Mouse (Mus musculus) embryonic facial prominence, embryonic 11.5 days (tissue): Measurements from ENCODE around the gene Adcy9. TPM values are rescaled to one million over a fixed set of nuclear protein-coding genes. Genes with fewer than 3 reads are reported as not detected.
"Not testable (repeated sequence)": the region's sequence is repeated elsewhere in the genome, so short reads cannot be mapped to it uniquely, and the experiment has no call there.

ENCODE experiments used
- ATAC-seq: fragments of 200-750 bp; cut with Nextera tagmentation; replicated peaks from 2 replicates; pipeline ENCODE4 v1.8.0; 2017; ENCODE audit warnings: low read depth; ENCODE audit not compliant: insufficient number of reproducible peaks, low FRiP score, low TSS enrichment
- DNase-seq: peaks from one replicate; pipeline ENCODE4 v3.0.0-alpha.2; 2015; ENCODE audit warnings: low spot score
- H3K27ac ChIP-seq: fragments of 300-500 bp; sonication (generic); replicated peaks from 2 replicates; pipeline ENCODE4 v1.5.1; 2014; ENCODE audit warnings: mild to moderate bottlenecking, low read depth, low read length, control low read depth
- H3K27me3 ChIP-seq: fragments of 300-500 bp; sonication (generic); 2 replicates; pipeline ENCODE4 v1.6.1; 2014; ENCODE audit warnings: mild to moderate bottlenecking, low read length, moderate library complexity, mixed read lengths; ENCODE audit not compliant: control insufficient read depth, insufficient read depth
- H3K36me3 ChIP-seq: fragments of 300-500 bp; sonication (generic); replicated peaks from 2 replicates; pipeline ENCODE4 v1.6.1; 2014; ENCODE audit warnings: low read depth, mild to moderate bottlenecking, low read length, moderate library complexity, mixed read lengths; ENCODE audit not compliant: control insufficient read depth, insufficient read depth
- H3K4me1 ChIP-seq: fragments of 300-500 bp; sonication (generic); 2 replicates; pipeline ENCODE4 v1.6.1; 2014; ENCODE audit warnings: low read length, mixed read lengths; ENCODE audit not compliant: control insufficient read depth, insufficient read depth
- H3K4me2 ChIP-seq: fragments of 300-500 bp; sonication (generic); 2 replicates; pipeline ENCODE4 v1.6.1; 2014; ENCODE audit warnings: low read depth, mild to moderate bottlenecking, control low read depth, low read length, moderate library complexity
- H3K4me3 ChIP-seq: fragments of 300-500 bp; sonication (generic); 2 replicates; pipeline ENCODE4 v1.5.1; 2014; ENCODE audit warnings: low read depth, low read length, control low read depth
- H3K9ac ChIP-seq: fragments of 300-500 bp; sonication (generic); replicated peaks from 2 replicates; pipeline ENCODE4 v1.6.1; 2014; ENCODE audit warnings: mild to moderate bottlenecking, control low read depth, low read length
- H3K9me3 ChIP-seq: fragments of 300-500 bp; sonication (generic); replicated peaks from 2 replicates; pipeline ENCODE4 v1.6.1; 2016; ENCODE audit warnings: mild to moderate bottlenecking, low read length, inconsistent platforms, mixed read lengths; ENCODE audit not compliant: control insufficient read depth
- WGBS: fragments of 180-500 bp; shearing (Covaris S2); extraction: QIAGEN DNeasy Blood & Tissue Kit; methylation state at CpG from one replicate; pipeline ENCODE4 v1.1.7; 2014; 5-methylcytosine and 5-hydroxymethylcytosine counted together
- polyA plus RNA-seq: library from polyadenylated mRNA; unstranded; fragments of >200 nt; fragmentation: Nextera tagmentation; extraction: Ambion mirVana; gene quantifications from 2 replicates; pipeline ENCODE4 v1.2.1, GENCODE M21; 2014

The Adcy9 gene
- polyA plus RNA-seq, 1 experiment from 2014 or later, result 0.67 TPM

DNA sequence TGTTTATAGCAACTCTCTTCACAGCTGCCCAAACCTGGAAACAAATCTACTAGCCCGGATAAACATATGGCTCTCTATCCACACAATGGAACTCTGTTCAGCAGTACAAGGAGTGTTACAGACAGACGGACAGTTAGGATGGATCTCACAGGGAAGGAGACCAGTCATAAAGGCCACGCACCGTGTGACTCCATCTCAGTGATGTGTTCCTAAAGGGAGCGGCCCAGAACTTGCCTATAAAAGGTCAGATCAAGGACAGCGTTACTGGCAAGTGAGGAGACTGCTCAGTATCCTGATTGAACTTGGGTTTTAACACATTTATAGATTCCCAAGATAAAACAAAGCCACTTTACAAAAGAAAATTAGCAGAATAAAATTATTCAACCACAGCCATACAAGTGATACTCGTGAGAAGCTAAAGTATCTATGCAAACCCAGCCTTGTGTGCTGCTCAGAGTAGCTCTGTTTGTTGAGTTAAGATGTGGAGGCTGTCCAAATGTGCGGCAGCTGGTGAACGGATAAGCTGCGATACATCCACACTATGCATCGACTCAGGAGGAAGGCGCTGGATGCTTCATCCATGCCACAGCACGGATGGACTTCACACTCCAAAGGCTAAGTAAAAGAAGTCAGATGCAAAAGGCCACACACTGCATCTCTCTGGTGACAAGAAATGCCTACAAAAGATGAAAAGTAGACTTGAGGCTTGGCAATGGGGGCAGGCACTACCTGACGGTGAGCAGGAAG, 78.8 kb downstream of the Adcy9 start:
- no peak for DNase-seq
- H3K9ac ChIP-seq, result no peak overlapping the region
- H3K27me3 ChIP-seq, result no peaks in the 10 kb centered on the region
- H3K27ac ChIP-seq, result no peak overlapping the region
- no peak overlapping the region for H3K4me3 ChIP-seq
- no peaks in the 10 kb centered on the region for H3K36me3 ChIP-seq
- no peaks in the 10 kb centered on the region for H3K4me1 ChIP-seq
- 83% methylated on average over 14 of the region's 14 CpGs for WGBS
- no peak for ATAC-seq
- H3K4me2 ChIP-seq, result no peak overlapping the region
- no peaks in the 10 kb centered on the region for H3K9me3 ChIP-seq

DNA sequence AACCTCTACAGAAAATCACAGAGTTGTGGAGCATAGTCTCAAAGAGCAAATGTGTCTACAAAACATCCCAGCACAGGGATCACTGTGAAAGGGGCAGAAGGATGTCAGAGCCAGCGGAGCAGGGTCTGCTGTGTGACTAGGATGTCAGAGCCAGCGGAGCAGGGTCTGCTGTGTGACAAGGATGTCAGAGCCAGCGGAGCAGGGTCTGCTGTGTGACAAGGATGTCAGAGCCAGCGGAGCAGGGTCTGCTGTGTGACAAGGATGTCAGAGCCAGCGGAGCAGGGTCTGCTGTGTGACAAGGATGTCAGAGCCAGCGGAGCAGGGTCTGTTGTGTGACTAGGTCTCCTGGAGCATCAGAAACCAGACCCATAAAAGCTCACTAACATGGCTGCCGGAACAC, 81.1 kb downstream of the Adcy9 start:
- not testable (repeated sequence) for H3K36me3 ChIP-seq, H3K27me3 ChIP-seq, H3K9me3 ChIP-seq, DNase-seq, H3K4me2 ChIP-seq, ATAC-seq, H3K9ac ChIP-seq, H3K4me1 ChIP-seq, H3K4me3 ChIP-seq, H3K27ac ChIP-seq
- 89% methylated on average over 6 of the region's 7 CpGs for WGBS

GRCm38 (mm10) chr16:4337269-4337668, 83.0 kb downstream of the Adcy9 start:
- H3K27me3 ChIP-seq, result no peaks in the 10 kb centered on the region
- H3K4me2 ChIP-seq, result no peak overlapping the region
- H3K9ac ChIP-seq, result no peak overlapping the region
- H3K36me3 ChIP-seq, result no peaks in the 10 kb centered on the region
- WGBS, result 76% methylated on average over 4 of the region's 4 CpGs
- H3K27ac ChIP-seq, result no peak overlapping the region
- DNase-seq (no peak), ATAC-seq (no peak)
- H3K4me1 ChIP-seq, result no peaks in the 10 kb centered on the region
- H3K9me3 ChIP-seq, result no peaks in the 10 kb centered on the region
- H3K4me3 ChIP-seq, result no peak overlapping the region

DNA sequence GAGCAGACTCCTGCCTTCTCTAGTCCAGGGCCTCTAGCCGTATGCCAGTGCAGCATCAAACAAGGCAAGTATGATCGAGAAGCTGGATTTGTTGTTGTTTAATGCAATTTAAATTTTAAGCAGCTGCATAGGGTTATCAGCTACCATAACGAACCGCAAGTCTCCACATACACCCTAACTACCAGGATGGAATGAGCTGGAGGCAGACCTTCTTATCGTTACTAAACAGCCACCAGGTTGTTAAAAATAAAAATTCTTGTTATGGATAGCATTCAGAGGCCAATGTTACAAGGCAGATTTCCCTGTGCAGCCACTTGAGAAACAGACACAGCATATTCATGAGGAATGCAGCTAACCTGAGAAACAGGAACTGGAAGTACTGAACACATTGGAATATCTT, 86.5 kb downstream of the Adcy9 start:
- no peaks in the 10 kb centered on the region for H3K9me3 ChIP-seq
- no peaks in the 10 kb centered on the region for H3K4me1 ChIP-seq
- H3K9ac ChIP-seq, result no peak overlapping the region
- no peaks in the 10 kb centered on the region for H3K36me3 ChIP-seq
- no peak overlapping the region for H3K4me2 ChIP-seq
- no peaks in the 10 kb centered on the region for H3K27me3 ChIP-seq
- DNase-seq, result no peak
- H3K27ac ChIP-seq, result no peak overlapping the region
- WGBS, result 85% methylated on average over 5 of the region's 5 CpGs
- no peak overlapping the region for H3K4me3 ChIP-seq
- no peak for ATAC-seq

DNA sequence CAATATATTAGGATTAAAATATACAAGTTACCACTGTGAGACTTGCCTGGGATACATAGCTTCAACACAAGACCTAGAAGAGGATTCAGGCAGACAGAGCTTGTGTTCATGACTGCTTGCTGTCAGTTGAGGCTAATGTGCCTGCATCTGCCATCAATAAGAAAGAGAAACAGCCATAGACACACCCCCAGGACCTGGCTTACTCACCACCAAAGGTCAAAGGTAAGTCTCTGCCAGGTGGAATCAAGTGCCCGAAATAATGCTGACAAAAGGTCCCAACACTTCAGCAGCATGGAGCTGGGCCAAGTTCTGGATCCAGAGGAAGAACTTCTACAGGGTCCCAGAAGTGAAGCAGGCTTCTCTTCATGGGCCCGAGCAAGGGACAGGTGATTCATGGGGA, 86.9 kb downstream of the Adcy9 start:
- H3K4me3 ChIP-seq, result no peak overlapping the region
- H3K4me1 ChIP-seq, result no peaks in the 10 kb centered on the region
- DNase-seq, result no peak
- ATAC-seq, result no peak
- no peaks in the 10 kb centered on the region for H3K36me3 ChIP-seq
- H3K9me3 ChIP-seq, result no peaks in the 10 kb centered on the region
- H3K9ac ChIP-seq, result no peak overlapping the region
- 82% methylated on average over 2 of the region's 2 CpGs for WGBS
- no peaks in the 10 kb centered on the region for H3K27me3 ChIP-seq
- H3K4me2 ChIP-seq, result no peak overlapping the region
- no peak overlapping the region for H3K27ac ChIP-seq

DNA sequence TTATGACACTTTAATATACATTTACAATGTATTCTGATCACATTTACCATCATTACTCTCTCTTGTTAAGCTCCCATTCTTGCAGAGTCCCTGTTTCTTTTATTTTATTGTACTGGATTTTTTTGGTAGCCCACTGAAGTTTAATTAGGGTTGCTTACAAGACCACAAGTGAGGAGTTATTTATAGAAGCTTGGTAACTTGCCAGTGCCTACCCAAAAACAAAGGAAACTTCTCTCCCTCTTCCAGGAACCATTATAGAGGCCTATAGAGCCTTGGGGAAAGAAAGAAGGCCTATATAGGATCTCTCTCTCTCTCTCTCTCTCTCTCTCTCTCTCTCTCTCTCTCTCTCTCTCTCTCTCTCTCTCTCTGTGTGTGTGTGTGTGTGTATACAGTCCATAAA, 93.2 kb downstream of the Adcy9 start:
- Histone ChIP-seq H3K4me2 (no peak overlapping the region), H3K36me3 (no peaks in the 10 kb centered on the region), H3K27ac (no peak overlapping the region), H3K9ac (no peak overlapping the region), H3K4me3 (no peak overlapping the region), H3K27me3 (no peaks in the 10 kb centered on the region), H3K4me1 (no peaks in the 10 kb centered on the region), H3K9me3 (no peaks in the 10 kb centered on the region)
- DNase-seq (no peak), ATAC-seq (no peak)

DNA sequence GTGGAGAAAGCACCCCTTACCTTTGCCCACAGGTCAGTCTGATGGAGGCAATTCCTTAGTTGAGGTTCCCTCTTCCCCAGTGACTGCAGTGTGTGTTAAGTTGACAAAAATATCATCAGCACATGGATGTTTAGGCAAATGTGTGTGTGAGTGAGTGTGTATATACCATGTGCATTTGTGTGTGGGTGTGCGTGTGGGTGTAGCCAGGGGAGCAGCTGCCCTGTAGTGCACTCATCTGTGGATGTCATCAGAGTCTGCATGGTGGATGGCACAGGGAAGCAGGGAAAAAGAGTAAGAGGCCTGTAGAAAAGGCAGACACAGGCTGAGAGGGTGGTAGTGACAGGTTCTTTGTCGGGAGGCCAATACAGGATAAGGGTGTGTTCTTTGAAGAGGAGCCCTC, 94.5 kb downstream of the Adcy9 start:
- Histone ChIP-seq H3K27ac (no peak overlapping the region), H3K4me3 (no peak overlapping the region), H3K4me1 (no peaks in the 10 kb centered on the region), H3K27me3 (no peaks in the 10 kb centered on the region), H3K9ac (no peak overlapping the region), H3K36me3 (no peaks in the 10 kb centered on the region), H3K4me2 (no peak overlapping the region), H3K9me3 (no peaks in the 10 kb centered on the region)
- 93% methylated on average over 2 of the region's 2 CpGs for WGBS
- ATAC-seq (no peak), DNase-seq (no peak)

DNA sequence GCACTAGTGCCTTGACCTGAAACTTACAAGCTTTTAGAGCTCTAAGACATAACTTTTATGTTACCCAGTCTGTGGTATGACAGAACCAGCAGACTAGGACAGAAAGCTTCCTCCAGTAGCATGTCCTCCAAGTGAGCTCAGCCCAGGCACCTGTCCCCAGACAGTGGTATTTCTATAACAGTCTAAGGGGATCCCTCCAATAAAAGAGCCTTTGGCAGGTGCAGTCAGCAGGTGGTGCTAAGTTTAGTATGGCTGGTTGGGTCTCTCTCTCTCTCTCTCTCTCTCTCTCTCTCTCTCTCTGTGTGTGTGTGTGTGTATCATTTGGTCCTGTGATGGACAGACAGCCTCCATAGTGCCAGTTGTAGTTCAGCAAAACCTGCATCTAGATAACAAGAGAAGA, 95.3 kb downstream of the Adcy9 start:
- H3K4me3 ChIP-seq, result no peak overlapping the region
- DNase-seq (no peak), ATAC-seq (no peak)
- no peaks in the 10 kb centered on the region for H3K36me3 ChIP-seq
- no peaks in the 10 kb centered on the region for H3K27me3 ChIP-seq
- H3K9ac ChIP-seq, result no peak overlapping the region
- no peak overlapping the region for H3K4me2 ChIP-seq
- no peaks in the 10 kb centered on the region for H3K9me3 ChIP-seq
- no peaks in the 10 kb centered on the region for H3K4me1 ChIP-seq
- no peak overlapping the region for H3K27ac ChIP-seq
